Mouse (Mus musculus): Measurements from ENCODE around the gene Ube4b. TPM values are rescaled to one million over a fixed set of nuclear protein-coding genes. Genes with fewer than 3 reads are reported as not detected.
"Not testable (repeated sequence)": the region's sequence is repeated elsewhere in the genome, so short reads cannot be mapped to it uniquely, and the experiment has no call there.

The Ube4b gene
- polyA plus RNA-seq (2016; fragmentation: Nextera tagmentation; extraction: Ambion mirVana) = 82.8 and 92.7 TPM in 2 replicates

- WGBS = under 1% methylated on average over 45 of the region's 50 CpGs
- peak; percentile 96 for ATAC-seq (ENCODE audit: low FRiP score)
- Histone ChIP-seq H3K4me1 (peaks cover 13% of the 10 kb centered on the region), H3K4me3 (peak within 1 kb of the TSS; percentile 92), H3K9ac (peak within 1 kb of the TSS; percentile 93), H3K9me3 (replicated peaks) (no peaks in the 10 kb centered on the region), H3K4me2 (replicated peaks) (peak within 1 kb of the TSS; percentile 76), H3K27me3 (no peaks in the 10 kb centered on the region), H3K36me3 (no peaks in the 10 kb centered on the region), H3K27ac (peak within 1 kb of the TSS; percentile 100)
Measured at GRCm38 (mm10) chr4:149426325-149427199, at the start of gene Ube4b. Gene Ube4b (minus strand): TSS chr4:149426749.

- no peak overlapping the region for H3K27ac ChIP-seq
- no peak overlapping the region for H3K4me2 ChIP-seq (replicated peaks)
- no peaks in the 10 kb centered on the region; the same call in 1 of the 2 replicates for H3K27me3 ChIP-seq
- WGBS = 84% methylated on average over 7 of the region's 7 CpGs
- ATAC-seq (ENCODE audit: low FRiP score) = no peak
- 0 out of 2 replicates have a peak, but pooled peaks cover 4% of the 10 kb centered on the region for H3K9me3 ChIP-seq (replicated peaks)
- peaks cover 27% of the 10 kb centered on the region for H3K36me3 ChIP-seq
- no peaks in the 10 kb centered on the region for H3K4me1 ChIP-seq
- H3K4me3 ChIP-seq = no peak overlapping the region
- no peak overlapping the region for H3K9ac ChIP-seq
Measured at GRCm38 (mm10) chr4:149475096-149475495, 48.5 kb upstream of the Ube4b start.

- no peak overlapping the region for H3K4me2 ChIP-seq (replicated peaks)
- H3K27ac ChIP-seq = no peak overlapping the region
- H3K4me3 ChIP-seq = no peak overlapping the region
- H3K4me1 ChIP-seq = no peaks in the 10 kb centered on the region
- H3K9ac ChIP-seq = no peak overlapping the region
- ATAC-seq (ENCODE audit: low FRiP score) = no peak
- 0 out of 2 replicates have a peak, but pooled peaks cover 4% of the 10 kb centered on the region for H3K9me3 ChIP-seq (replicated peaks)
- WGBS = 96% methylated on average over 3 of the region's 3 CpGs
- peaks cover 45% of the 10 kb centered on the region for H3K36me3 ChIP-seq
- no peaks in the 10 kb centered on the region for H3K27me3 ChIP-seq
Measured at GRCm38 (mm10) chr4:149469557-149469956, 43.0 kb upstream of the Ube4b start.

GRCm38 (mm10) chr4:149463435-149463950 lies 36.9 kb upstream of the Ube4b start:
- no peak overlapping the region for H3K4me3 ChIP-seq
- H3K9me3 ChIP-seq (replicated peaks) = no peaks in the 10 kb centered on the region
- no peaks in the 10 kb centered on the region for H3K27me3 ChIP-seq
- ATAC-seq (ENCODE audit: low FRiP score) = no peak
- 71% methylated on average over 6 of the region's 6 CpGs for WGBS
- H3K9ac ChIP-seq = no peak overlapping the region
- no peak overlapping the region for H3K4me2 ChIP-seq (replicated peaks)
- peaks cover 6% of the 10 kb centered on the region for H3K36me3 ChIP-seq
- H3K4me1 ChIP-seq = 0 out of 2 replicates have a peak, but pooled peaks cover 4% of the 10 kb centered on the region
- H3K27ac ChIP-seq = no peak overlapping the region

- no peaks in the 10 kb centered on the region for H3K9me3 ChIP-seq (replicated peaks)
- ATAC-seq (ENCODE audit: low FRiP score) = no peak
- WGBS = 83% methylated on average over 6 of the region's 6 CpGs
- 0 out of 2 replicates have a peak, but pooled peaks cover 4% of the 10 kb centered on the region for H3K4me1 ChIP-seq
- H3K4me2 ChIP-seq (replicated peaks) = no peak overlapping the region
- no peak overlapping the region for H3K4me3 ChIP-seq
- no peak overlapping the region for H3K9ac ChIP-seq
- no peak overlapping the region for H3K27ac ChIP-seq
- H3K27me3 ChIP-seq = no peaks in the 10 kb centered on the region
- H3K36me3 ChIP-seq = peaks cover under 1% of the 10 kb centered on the region; the same call in 1 of the 2 replicates
Measured at GRCm38 (mm10) chr4:149462305-149462971, 35.9 kb upstream of the Ube4b start.

GRCm38 (mm10) chr4:149461579-149462304 lies 35.2 kb upstream of the Ube4b start:
- Histone ChIP-seq H3K9ac (no peak overlapping the region), H3K4me1 (0 out of 2 replicates have a peak, but pooled peaks cover 4% of the 10 kb centered on the region), H3K27me3 (no peaks in the 10 kb centered on the region), H3K9me3 (replicated peaks) (no peaks in the 10 kb centered on the region), H3K4me3 (no peak overlapping the region), H3K27ac (no peak overlapping the region), H3K4me2 (replicated peaks) (no peak overlapping the region), H3K36me3 (no peaks in the 10 kb centered on the region)
- ATAC-seq (ENCODE audit: low FRiP score) = no peak
- 75% methylated on average over 5 of the region's 7 CpGs for WGBS

GRCm38 (mm10) chr4:149460475-149460874 lies 33.9 kb upstream of the Ube4b start:
- 84% methylated on average over 2 of the region's 2 CpGs for WGBS
- not testable (repeated sequence) for ATAC-seq (ENCODE audit: low FRiP score); H3K27me3 ChIP-seq; H3K27ac ChIP-seq; H3K36me3 ChIP-seq; H3K9me3 ChIP-seq (replicated peaks); H3K4me2 ChIP-seq (replicated peaks); H3K4me1 ChIP-seq; H3K4me3 ChIP-seq; H3K9ac ChIP-seq

- 0 out of 2 replicates have a peak, but pooled peaks cover 4% of the 10 kb centered on the region for H3K4me1 ChIP-seq
- ATAC-seq (ENCODE audit: low FRiP score) = no peak
- no peak overlapping the region for H3K27ac ChIP-seq
- no peaks in the 10 kb centered on the region for H3K9me3 ChIP-seq (replicated peaks)
- H3K9ac ChIP-seq = no peak overlapping the region
- no peak overlapping the region for H3K4me3 ChIP-seq
- H3K27me3 ChIP-seq = no peaks in the 10 kb centered on the region
- H3K4me2 ChIP-seq (replicated peaks) = no peak overlapping the region
- H3K36me3 ChIP-seq = no peaks in the 10 kb centered on the region
- 89% methylated on average over 1 of the region's 1 CpGs for WGBS
Measured at GRCm38 (mm10) chr4:149459425-149459824, 32.9 kb upstream of the Ube4b start.

GRCm38 (mm10) chr4:149458526-149458925 lies 32.0 kb upstream of the Ube4b start:
- Histone ChIP-seq H3K4me2 (replicated peaks) (no peak overlapping the region), H3K27me3 (no peaks in the 10 kb centered on the region), H3K4me1 (0 out of 2 replicates have a peak, but pooled peaks cover 4% of the 10 kb centered on the region), H3K9ac (no peak overlapping the region), H3K27ac (no peak overlapping the region), H3K9me3 (replicated peaks) (no peaks in the 10 kb centered on the region), H3K36me3 (no peaks in the 10 kb centered on the region), H3K4me3 (no peak overlapping the region)
- ATAC-seq (ENCODE audit: low FRiP score) = no peak
- 80% methylated on average over 5 of the region's 5 CpGs for WGBS

GRCm38 (mm10) chr4:149457831-149458430 lies 31.4 kb upstream of the Ube4b start:
- Histone ChIP-seq H3K4me2 (replicated peaks) (no peak overlapping the region), H3K4me3 (no peak overlapping the region)
- ATAC-seq (ENCODE audit: low FRiP score) = no peak

GRCm38 (mm10) chr4:149457163-149457562 lies 30.6 kb upstream of the Ube4b start:
- not testable (repeated sequence) for ATAC-seq (ENCODE audit: low FRiP score); H3K4me1 ChIP-seq; H3K27ac ChIP-seq

More at GRCm38 (mm10) chr4:149457831-149458430, 31.4 kb upstream of the Ube4b start:
- Histone ChIP-seq H3K9me3 (replicated peaks) (no peaks in the 10 kb centered on the region), H3K27ac (no peak overlapping the region), H3K9ac (no peak overlapping the region), H3K4me1 (0 out of 2 replicates have a peak, but pooled peaks cover 4% of the 10 kb centered on the region), H3K27me3 (no peaks in the 10 kb centered on the region), H3K36me3 (no peaks in the 10 kb centered on the region)
- WGBS = 85% methylated on average over 6 of the region's 6 CpGs

More at GRCm38 (mm10) chr4:149457163-149457562, 30.6 kb upstream of the Ube4b start:
- not testable (repeated sequence) for H3K9me3 ChIP-seq (replicated peaks); H3K27me3 ChIP-seq; H3K4me2 ChIP-seq (replicated peaks); H3K9ac ChIP-seq; H3K4me3 ChIP-seq; H3K36me3 ChIP-seq
- 86% methylated on average over 27 of the region's 27 CpGs for WGBS

Measured in hindbrain, embryonic 12.5 days (tissue).